Mouse (Mus musculus) adrenal gland, adult 18-20 months (tissue): ENCODE results near the gene Traf4. TPM values are rescaled to one million over a fixed set of nuclear protein-coding genes. Genes with fewer than 3 reads are reported as not detected.
A peak's percentile ranks its signal among the peaks of the same experiment; 100 is the strongest.
"Not testable (repeated sequence)": the region's sequence is repeated elsewhere in the genome, so short reads cannot be mapped to it uniquely, and the experiment has no call there.

ENCODE experiments used
- DNase-seq, 2 experiments: peaks; one replicate each; pipeline ENCODE4 v3.0.0; 2021 to 2022; ENCODE audit warnings: low spot score in 2 of 2
- total RNA-seq, 2 experiments: library from RNA; stranded (reverse); gene quantifications; 1 replicate in 1 of 2; 2 replicates in 1 of 2; pipeline ENCODE4 v1.2.3; 2021

The Traf4 gene
- total RNA-seq, 2 experiments from 2014 or later, result 29.9 to 34.1 TPM

- DNase-seq, result no peak
Observed at GRCm38 (mm10) chr11:78146168-78146567, 19.2 kb downstream of the Traf4 start.

- DNase-seq, result no peak
Observed at GRCm38 (mm10) chr11:78143520-78143919, 21.9 kb downstream of the Traf4 start.

GRCm38 (mm10) chr11:78140665-78141064 is 24.7 kb downstream of the Traf4 start:
- no peak for DNase-seq

DNA sequence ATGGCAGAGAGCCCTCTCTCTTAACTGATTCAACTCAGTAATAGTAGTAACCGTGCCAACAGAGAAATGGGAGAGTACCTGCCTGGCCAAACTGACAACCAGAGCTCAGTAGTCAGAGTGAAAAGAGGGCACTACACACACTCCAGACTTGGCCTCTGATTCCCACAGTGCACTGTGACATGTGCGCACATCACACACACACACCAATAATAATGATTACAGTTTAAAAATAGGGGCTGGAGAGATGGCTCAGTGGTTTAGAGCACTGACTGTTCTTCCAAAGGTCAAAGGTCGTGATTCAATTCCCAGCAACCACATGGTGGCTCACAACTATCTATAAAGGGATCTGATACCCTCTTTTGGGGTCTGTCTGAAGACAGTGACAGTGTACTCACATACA is 27.4 kb downstream of the Traf4 start:
- no peak for DNase-seq

- DNase-seq, result no peak
Observed at GRCm38 (mm10) chr11:78137584-78137983, 27.8 kb downstream of the Traf4 start.

DNA sequence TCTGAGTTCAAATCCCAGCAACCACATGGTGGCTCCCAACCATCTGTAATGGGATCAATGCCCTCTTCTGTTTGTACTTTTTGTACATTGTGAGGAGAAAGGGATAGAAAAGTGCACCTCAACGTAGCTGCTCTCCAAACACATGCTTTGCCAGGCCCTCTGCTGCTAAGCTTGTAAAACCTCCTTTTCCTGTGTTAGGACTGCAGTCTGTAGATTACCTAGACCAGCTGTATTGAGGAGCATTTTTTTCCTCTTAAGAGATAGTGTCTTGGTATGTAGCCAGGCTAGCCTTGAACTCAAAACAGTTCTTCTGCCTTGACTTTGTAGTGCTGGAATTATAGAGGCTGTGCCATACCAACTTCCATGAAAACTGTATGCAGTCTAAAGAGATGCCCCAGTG is 29.3 kb downstream of the Traf4 start:
- DNase-seq, result no peak

DNA sequence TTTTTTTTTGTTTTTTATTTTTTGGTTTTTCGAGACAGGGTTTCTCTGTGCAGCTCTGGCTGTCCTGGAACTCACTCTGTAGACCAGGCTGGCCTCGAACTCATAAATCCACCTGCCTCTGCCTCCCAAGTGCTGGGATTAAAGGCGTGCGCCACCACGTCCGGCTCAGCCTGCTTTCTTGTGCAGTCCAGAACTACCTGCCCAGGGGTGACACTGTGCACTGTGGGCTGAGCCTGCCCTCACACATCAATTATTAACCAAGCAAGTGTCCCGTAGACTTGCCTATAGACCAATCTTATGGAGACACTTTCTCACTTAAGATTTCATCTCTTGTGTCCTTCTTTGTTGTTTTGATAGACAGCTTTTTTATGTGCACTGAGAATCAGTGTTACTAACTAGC is 30.1 kb downstream of the Traf4 start:
- DNase-seq, result not testable (repeated sequence)

GRCm38 (mm10) chr11:78134344-78134743 is 31.0 kb downstream of the Traf4 start:
- DNase-seq, result no peak

DNA sequence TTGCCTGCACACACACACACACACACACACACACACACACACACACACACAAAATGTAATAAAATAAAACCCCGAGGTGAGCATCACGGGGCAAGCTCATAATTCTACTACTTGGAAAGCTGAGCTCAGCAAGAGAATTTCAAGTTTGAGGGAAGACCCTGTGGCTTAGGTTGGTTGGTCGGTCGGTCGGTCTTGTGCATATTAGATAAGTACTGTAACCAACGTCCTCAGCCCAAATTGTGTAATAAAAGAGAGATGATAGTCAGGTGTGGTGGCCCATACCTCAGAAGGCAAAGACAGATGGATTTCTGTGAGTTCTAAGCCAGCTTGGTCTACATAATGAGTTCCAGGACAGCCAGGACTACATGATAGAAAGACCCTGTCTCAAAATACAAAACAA is 31.5 kb downstream of the Traf4 start:
- no peak for DNase-seq

- no peak for DNase-seq
Observed at GRCm38 (mm10) chr11:78129458-78129857, 35.9 kb downstream of the Traf4 start.

GRCm38 (mm10) chr11:78126739-78127138 is 38.6 kb downstream of the Traf4 start:
- DNase-seq, result no peak

- no peak for DNase-seq
Observed at GRCm38 (mm10) chr11:78125691-78126090, 39.7 kb downstream of the Traf4 start.

GRCm38 (mm10) chr11:78123782-78124181 is 41.6 kb downstream of the Traf4 start:
- DNase-seq, result no peak

GRCm38 (mm10) chr11:78122815-78123214 is 42.6 kb downstream of the Traf4 start:
- DNase-seq, result no peak

GRCm38 (mm10) chr11:78121176-78121575 is 44.2 kb downstream of the Traf4 start:
- DNase-seq, result peak in 1 of 2 experiments; percentile 27

GRCm38 (mm10) chr11:78119898-78120297 is 45.5 kb downstream of the Traf4 start:
- DNase-seq, result no peak

GRCm38 (mm10) chr11:78118467-78118866 is 46.9 kb downstream of the Traf4 start:
- no peak for DNase-seq

- DNase-seq, result no peak
Observed at GRCm38 (mm10) chr11:78116146-78116410, 49.3 kb downstream of the Traf4 start.

GRCm38 (mm10) chr11:78115367-78116145 is 49.8 kb downstream of the Traf4 start:
- peak; percentile 79 to 82 for DNase-seq

GRCm38 (mm10) chr11:78114676-78115366 is 50.6 kb downstream of the Traf4 start:
- no peak for DNase-seq

GRCm38 (mm10) chr11:78113616-78114015 is 51.8 kb downstream of the Traf4 start:
- DNase-seq, result no peak
